Mouse (Mus musculus) lung, postnatal 0 days (tissue): Measurements from ENCODE around the gene Pcolce2.

Source experiments
- CTCF ChIP-seq: IDR thresholded peaks from 2 replicates; pipeline ENCODE4 v1.5.1; 2016; ENCODE audit warnings: antibody characterized with exemption, mild to moderate bottlenecking
- EP300 ChIP-seq: IDR thresholded peaks from 2 replicates; pipeline ENCODE4 v1.6.1; 2016; ENCODE audit warnings: antibody characterized with exemption, mild to moderate bottlenecking, control low read depth

- TF ChIP-seq CTCF (no peak), EP300 (no peak)
Measured at GRCm38 (mm10) chr9:95639919-95640318, 2.5 kb downstream of the Pcolce2 start.
